Mouse (Mus musculus) embryo, embryonic 9.5 days (tissue): ENCODE data around the gene Inha.

ENCODE experiments used
- DNase-seq: peaks from one replicate; pipeline ENCODE4 v3.0.0-alpha.2; 2017; ENCODE audit errors: extremely low spot score

Inha gene

GRCm38 (mm10) chr1:75519576-75519975, 12.7 kb downstream of the Inha start:
- DNase-seq = no peak

GRCm38 (mm10) chr1:75521321-75522031, 14.6 kb downstream of the Inha start, which contains the start of gene Stk11ip:
Stk11ip (plus strand) TSS chr1:75521529.
- peak; percentile 94 for DNase-seq

- no peak for DNase-seq
Measured at GRCm38 (mm10) chr1:75524679-75525078, 17.8 kb downstream of the Inha start.

- no peak for DNase-seq
Measured at GRCm38 (mm10) chr1:75530546-75530945, 23.7 kb downstream of the Inha start.

- no peak for DNase-seq
Measured at GRCm38 (mm10) chr1:75532280-75533172, 25.6 kb downstream of the Inha start.

GRCm38 (mm10) chr1:75533325-75534252, 26.7 kb downstream of the Inha start:
- no peak for DNase-seq

GRCm38 (mm10) chr1:75537587-75537986, 30.7 kb downstream of the Inha start:
- DNase-seq = no peak

- DNase-seq = no peak
Measured at GRCm38 (mm10) chr1:75538597-75539190, 31.8 kb downstream of the Inha start.

GRCm38 (mm10) chr1:75541496-75541895, 34.6 kb downstream of the Inha start:
- DNase-seq = no peak

GRCm38 (mm10) chr1:75544351-75544750, 37.5 kb downstream of the Inha start:
- DNase-seq = no peak

- DNase-seq = peak; percentile 78
Measured at GRCm38 (mm10) chr1:75545965-75546956, 39.4 kb downstream of the Inha start, which contains the start of gene Slc4a3. Slc4a3 (plus strand) TSS chr1:75546266.

GRCm38 (mm10) chr1:75547351-75547750, 40.5 kb downstream of the Inha start:
- DNase-seq = no peak

GRCm38 (mm10) chr1:75548083-75548482, 41.2 kb downstream of the Inha start:
- DNase-seq = no peak

- DNase-seq = no peak
Measured at GRCm38 (mm10) chr1:75548871-75549270, 42.0 kb downstream of the Inha start.

GRCm38 (mm10) chr1:75549289-75550279, 42.7 kb downstream of the Inha start:
- DNase-seq = no peak

GRCm38 (mm10) chr1:75550586-75550985, 43.7 kb downstream of the Inha start:
- no peak for DNase-seq

- no peak for DNase-seq
Measured at GRCm38 (mm10) chr1:75555680-75556079, 48.8 kb downstream of the Inha start.

GRCm38 (mm10) chr1:75556143-75556781, 49.4 kb downstream of the Inha start:
- DNase-seq = no peak
